Mouse (Mus musculus) urinary bladder, postnatal 14 days (tissue): ENCODE results near the gene Mrpl46.
A peak's percentile ranks its signal among the peaks of the same experiment; 100 is the strongest.

Source experiments
- DNase-seq: peaks from one replicate; pipeline ENCODE4 v3.0.0; 2021; ENCODE audit warnings: low spot score

Gene Mrpl46

DNA sequence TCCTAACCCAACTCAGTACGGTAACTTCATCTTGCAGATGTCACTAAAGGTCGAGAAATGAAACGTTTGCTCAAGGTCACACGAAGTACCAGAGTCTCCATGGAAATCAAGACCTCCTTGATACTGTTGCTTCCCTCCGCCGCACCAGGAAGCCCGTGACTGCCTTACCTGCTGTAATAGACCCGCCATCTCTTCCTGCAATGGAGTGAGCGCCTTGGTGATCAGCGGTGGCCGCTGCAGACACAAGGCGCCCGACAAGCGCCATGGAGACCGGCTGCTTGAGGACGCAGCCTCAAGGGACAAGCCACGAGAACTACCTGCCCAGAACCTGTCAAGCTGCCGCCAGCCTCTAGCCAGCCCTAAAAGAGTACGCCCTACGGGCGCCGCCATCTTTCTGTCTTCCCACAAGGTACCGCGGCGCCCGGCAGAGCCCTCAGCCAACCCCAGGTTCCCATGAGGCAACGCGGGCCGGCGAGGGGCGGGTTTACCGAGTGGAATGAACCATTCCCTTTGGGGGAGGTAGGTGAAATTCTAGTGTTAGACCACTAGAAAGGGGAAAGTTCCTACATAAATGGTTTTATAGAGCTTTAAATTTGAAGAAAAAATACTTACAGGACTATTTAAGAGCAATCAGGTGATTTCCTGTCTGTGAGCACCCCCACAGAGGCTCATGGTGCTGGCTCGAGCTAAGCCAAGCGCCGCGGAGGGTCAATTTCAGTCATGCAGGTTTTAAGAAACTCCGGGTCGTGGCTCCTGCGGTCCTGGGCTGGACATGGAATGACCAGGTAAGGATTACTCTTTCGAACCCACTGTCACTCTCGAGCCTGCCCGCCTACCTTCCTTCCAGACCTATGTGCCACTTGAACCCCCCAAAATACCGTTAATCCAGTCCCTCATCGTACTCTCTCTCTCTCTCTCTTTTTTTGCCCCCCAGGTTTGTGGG is at the start of gene Mrpl46, which contains the start of gene Mrps11:
Gene Mrpl46 (minus strand): TSS at position 893 of the 943 bp plus-strand sequence.
Gene Mrps11 (plus strand): TSS at position 481 of the 943 bp plus-strand sequence.
- DNase-seq, result peak; percentile 87

DNA sequence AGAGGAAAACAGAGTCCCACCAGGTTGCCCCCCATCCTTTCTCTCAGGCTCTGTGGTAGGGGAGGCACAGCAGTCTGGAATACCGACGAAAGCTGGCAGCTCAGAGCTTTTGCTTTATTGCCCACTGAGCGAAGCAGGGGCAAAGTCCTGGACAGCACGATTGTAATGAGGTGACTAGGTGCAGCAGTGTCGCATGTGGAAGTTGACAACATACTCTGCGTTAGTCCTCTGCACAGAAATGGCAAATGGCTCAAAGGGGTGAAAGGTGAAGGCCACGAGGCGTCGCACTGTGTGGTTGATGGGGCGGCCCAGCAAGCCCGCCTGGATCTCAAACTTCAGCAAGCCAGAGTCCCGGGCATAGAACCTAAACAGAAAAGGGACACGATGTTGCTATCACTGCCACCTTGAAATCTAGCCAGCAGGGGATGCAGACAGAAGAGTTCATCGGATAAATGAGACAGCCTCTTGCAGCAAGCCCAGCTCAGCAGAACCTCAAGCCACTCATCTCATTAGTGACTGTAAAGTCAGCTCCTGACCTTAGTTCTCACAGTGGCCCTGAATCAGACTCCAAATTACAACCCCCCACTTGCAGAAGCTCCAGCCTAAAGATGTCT is 44.5 kb upstream of the Mrpl46 start:
- DNase-seq, result no peak

DNA sequence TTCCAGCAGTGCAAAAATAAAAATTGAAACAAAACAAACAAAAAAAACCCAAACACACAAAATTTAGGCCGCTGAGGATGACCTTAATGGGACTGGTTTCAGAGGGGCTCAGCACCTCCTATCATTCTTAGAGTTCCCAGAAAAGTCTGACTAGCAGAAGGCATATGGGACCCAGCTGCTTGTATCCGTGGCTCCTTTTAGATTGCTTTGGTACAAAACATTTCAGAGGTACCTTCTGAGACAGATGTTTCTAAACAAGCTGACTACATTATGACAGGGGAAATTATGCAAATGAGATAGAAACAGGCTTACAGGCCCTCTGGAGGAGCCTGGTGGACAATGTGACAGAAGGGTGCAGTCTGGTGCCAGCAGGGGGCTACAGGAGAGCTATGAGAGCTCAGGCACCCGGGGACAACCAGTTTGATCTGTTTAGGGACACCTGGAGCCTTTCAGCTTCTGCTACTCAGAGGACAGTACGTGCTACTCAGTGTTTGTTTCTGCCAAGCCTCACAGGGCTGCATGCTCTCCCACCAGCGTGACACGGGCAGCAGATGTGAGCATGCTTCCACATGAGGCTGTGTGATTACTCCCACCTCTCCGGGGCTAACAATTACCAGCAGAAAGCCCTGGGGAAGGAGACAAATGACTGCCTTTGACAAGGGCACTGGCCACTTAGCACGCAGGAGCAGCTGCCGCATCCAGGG is 43.5 kb upstream of the Mrpl46 start:
- DNase-seq, result no peak

DNA sequence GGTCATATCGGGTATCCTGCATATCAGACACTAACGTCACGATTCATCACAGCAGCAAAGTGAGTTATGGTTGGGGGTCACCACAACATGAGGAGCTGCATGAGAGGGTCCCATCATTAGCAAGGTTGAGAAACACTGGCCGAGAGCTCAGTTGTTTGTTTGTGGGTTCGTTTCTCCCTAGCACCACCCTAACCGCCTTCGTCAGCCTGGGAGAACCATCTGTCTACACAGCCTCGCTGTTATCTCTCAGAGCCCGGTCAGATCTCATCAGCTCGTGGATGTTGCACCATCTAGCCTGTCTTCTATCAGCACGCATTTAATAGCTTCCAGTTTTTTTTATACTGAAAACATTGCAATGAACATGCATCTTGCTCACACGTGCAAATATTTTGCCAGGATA is 35.0 kb upstream of the Mrpl46 start:
- DNase-seq, result no peak

DNA sequence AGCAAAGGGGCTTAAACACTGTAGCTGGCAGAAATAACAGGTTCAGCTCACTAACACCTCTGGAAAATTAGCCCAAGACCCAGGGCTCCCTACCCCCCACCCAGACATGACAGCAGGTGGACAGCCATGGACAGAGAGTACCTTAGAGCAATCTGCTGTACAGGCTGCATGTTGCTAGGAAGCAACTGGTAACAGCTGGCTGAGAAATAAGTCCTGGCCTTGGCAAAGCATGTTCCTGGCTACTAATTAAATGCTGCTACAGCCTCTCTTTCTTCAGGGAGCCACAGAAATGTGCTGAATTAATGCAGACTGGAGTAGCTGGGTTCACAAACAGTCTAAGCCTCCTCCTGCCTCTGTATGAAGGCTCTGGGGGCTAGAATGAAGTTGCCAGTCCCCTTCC is 31.4 kb upstream of the Mrpl46 start:
- DNase-seq, result no peak

DNA sequence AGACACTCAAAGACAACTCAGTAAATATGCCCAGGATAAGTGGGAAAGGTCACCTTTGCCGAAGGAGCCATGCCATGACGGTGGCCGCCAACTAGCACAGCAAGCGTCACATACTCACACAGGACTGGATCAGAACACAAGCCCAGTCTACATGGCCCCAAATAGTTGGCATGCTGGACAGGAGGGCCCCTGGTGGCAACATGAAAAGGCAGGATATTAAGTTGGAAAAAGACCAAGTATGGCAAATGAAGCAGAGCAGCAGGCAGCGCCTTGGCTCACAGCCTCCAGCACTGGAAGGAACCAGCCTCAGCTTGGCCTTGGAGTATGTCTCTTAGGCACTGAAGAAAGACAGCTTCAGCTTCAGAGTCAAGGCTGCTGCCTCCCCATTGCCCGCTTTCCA is 30.5 kb upstream of the Mrpl46 start:
- no peak for DNase-seq

DNA sequence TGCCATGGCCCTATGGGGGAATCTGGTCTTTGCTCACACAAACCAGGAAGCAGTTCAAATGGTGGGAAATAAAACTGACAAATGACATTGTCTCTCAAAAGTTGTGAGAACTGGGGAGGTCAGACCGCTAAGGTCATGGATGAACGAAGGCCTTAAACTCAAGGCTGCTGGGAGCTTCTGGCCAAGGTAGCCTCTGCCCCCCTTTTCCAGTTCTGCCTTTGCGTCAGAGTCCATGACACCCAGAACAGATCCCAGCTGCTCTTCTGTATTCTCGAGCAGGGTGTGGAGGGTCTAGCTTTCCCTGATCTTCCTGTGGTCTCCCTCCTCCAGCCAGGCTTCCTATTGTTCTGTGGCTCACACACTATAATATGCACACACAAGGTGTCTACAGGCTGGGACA is 23.9 kb upstream of the Mrpl46 start:
- no peak for DNase-seq

DNA sequence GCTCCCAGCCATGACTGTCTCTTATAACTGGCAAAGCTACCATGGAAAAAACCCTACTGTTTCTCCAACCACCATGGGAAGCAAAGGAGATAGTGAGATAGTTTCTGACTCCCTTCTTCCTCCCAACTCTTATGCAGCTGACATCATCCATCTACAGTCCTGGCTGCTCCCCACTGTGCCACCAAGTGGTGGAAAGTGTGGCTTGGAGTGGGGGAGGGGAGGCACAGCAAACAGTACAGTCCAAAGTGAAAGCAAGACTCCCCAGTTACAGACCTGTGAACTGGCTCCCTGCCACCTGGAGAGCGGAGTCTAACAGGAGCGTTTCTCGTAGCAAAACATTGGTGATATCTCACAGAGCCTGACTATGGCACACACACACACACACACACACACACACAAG is 20.5 kb upstream of the Mrpl46 start:
- DNase-seq, result peak; percentile 15

DNA sequence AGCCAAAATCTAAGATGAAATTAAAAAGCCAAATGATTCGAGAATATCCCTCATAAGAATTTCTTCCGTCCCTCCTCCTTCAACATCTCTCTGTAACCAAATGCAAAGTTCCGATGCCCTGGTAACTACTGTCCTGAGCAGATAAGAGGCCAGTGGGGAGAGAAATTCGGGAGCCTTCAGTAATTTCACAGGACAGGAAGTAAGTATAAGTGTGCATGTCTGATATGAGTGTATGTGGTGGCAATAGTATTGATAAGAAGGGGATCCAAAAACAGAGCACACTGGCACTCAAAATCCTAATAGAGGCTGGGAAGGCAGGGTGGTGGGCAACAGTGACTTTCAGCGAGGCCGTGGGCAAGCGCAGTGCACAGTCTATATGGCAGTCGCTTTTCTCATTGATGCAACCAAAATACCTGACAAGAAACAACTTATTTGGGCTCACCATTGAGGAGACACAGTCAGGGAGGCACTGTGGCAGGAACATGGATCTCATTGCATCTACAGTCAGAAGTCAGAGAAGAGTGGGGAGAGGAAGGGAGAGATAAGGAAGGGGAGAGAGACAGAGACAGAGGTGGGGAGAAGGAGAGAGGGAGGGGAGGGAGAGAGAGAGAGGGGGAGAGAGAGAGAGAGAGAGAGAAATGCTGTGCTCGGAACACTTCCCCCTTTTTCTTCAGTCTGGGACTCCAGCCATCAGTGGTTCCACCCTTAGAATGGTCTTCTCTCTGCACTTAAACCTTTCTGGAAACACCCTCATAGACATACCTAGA is 16.6 kb upstream of the Mrpl46 start:
- DNase-seq, result no peak

DNA sequence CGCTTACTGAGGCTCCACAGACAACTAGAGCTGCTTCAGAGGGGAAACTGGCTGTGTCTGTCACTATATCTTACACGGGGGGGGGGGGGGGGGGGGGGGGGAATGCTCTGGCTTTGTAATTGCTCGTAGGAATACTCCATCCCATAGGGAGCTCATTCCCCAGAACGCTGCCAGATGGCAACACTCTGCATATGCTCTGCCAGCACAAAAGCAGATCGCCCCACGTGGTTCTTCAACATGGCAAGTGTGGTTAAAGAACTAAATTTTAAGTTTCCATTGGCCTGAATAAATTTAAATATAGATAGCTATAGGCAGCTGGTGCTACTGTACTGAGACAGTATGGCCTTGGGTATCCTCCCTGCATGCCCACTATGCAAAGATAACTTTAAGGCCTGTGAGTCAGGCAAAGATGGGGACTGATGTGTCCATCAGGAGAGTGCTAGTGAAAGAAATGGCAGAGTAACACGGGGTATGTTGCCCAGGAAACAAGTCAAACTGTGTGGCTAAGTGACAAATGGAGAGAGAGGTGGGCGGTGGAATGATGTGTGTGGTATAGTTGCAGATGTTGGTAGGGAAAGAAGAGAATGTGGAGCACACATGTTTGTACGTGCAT is 14.6 kb upstream of the Mrpl46 start:
- no peak for DNase-seq

DNA sequence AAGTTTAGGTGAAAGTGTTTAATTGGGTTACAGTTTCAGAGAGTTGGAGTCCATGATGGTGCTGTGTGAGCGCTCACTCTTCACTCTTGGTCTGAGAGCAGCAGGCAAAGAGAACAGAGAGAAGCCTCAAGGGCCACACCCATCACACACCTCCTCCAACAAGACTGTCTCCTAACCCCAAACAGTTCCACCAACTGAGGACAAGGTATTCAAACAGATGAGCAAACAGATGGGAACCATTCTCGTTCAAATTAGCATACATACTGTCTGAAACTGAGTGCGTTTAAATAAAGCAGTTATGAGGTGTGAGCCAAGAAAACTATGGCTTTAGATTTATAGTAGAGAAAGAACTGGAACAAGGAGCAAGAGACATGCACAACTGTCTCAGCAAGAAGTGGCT is 13.3 kb upstream of the Mrpl46 start:
- no peak for DNase-seq

DNA sequence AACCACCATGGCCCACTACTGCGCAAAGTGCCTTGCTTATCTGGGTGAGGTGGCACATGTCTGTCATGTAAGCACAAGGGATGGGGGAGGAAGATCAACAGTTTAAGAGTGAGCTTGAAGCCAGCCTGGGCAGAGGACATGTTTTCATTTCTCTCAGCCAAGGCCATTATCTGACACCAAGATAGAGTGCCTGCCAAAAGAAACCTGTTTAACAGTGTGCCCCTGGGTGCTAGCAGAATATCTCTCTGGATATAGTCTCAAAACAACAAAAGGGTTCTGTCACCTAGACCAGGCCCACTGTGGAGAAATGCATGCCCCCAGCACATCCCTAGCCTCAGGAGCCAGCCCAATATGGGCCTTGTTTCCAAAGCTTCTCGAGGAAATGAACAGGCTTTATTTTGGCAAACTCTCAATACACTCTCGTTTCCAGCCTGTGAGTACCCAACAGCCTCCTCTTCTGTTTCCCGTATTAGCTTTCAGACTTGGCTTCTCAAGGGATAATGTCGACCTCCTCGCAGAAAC is 11.3 kb upstream of the Mrpl46 start:
- DNase-seq, result no peak

DNA sequence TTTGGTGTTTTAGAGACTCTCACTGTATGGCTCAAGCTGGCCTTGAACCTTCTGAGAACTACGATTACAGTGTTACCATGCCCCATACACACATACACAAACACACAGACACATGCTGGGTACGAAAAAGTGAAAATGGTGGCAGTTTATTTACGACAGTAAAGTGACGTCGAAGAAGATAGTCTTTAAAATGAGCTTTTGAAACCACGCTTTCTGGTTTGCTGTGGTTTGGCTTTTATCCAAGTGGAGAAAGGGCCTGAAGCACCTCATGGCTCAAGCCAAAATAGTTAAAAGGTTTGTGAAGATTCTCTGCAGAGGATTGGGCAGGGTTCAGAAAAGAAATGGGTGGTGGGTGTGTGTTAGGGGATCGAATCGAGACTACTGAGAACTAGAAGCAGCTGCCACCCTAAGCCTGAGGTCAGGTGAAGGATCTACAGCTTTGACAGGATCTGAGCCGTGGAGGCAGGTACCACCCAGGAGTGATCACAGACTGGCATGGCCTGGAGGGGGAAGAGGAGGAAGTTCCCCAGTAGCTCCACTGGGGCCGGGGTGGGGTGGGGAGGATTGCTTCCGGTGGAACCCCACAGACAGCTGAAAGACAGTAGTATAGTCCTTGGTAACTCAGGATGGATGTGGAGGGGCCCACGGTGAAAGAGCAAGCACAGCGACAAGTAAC is 10.7 kb upstream of the Mrpl46 start:
- DNase-seq, result no peak

DNA sequence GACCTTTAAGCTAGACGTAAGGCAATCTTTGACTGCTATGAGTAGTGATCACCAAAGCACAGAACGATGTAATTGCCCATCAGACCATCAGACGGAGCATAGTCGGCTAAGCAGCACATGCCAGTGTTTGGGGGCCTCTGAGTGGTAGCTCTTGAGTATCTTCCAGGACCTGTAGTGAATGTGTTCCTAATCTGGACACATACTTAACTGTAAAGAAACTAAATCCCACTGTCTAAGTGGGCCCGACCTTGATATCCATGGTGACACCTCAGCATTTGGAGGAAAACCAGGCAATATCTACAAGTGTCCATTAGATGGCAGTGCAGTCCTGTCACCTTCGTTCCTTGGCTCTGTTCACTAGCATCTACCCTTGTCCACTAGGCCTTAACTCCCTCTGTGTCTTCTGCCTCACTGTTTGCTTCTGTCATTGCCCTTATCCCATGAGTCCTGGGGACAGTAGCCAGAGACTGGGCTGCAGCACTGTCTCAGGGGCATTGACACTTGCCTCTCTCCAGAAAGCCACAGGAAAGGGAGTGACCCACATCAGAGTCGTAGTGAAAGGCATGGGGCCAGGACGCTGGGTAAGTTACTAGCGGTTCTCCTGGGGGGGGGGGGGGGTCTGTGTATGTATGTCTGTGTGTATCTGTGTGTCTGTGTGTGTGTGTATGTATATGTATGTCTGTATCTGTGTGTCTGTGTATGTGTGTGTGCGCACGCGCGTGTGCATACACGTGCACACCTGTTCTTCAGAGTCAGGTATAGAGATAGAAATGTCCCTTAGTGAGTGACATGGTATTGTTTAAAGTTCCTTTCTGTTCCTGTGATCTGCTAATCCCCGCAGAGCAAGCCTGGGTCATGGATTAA is 8.3 kb upstream of the Mrpl46 start:
- peak; percentile 29 for DNase-seq

DNA sequence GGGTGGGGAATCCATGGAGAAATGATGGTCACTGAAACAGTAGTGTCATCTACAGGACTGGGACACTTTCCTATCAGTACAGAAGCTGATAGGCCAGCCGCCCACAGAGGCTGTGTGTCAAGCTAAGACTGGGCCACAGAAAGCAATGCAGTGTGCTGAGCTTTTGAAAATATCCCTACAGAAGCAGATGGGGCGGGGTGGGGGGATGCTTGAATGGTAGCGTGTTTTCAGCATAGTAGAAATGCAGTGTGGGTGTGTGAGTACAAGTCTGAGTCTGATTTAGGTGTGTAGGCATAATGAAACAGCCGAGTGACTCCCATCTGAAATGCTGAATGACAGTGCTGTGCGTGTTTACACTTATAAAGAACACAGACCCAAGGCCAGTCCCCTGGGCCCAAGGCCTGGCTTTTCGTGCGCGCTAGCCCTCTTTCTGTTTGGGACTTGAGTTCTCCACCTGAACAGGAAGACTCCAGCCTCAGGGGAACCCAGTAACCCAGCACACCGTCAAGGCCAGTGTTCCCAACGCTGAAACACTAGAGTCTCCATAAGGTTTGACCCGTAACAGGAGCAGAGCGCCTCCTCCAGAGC is 4.6 kb upstream of the Mrpl46 start:
- DNase-seq, result no peak

DNA sequence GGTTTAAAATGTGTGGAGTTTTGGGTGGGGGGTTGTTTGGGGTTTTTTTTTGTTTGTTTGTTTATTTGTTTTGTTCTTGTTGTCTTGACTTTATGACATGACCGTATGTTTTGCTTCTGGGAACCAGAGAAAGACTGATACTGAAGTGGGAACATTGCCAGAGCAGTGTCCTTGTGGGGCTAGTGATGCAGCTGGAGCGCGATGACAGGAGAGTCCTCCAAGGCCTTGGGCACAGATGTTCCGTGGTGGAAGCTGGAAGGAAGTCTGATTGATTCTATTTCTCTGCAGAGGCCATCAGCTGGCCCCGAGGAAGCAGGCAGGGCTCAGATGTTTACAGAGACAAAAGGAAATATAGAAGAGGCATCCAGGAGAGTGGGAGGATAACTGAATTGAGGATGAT is 2.6 kb upstream of the Mrpl46 start:
- no peak for DNase-seq

DNA sequence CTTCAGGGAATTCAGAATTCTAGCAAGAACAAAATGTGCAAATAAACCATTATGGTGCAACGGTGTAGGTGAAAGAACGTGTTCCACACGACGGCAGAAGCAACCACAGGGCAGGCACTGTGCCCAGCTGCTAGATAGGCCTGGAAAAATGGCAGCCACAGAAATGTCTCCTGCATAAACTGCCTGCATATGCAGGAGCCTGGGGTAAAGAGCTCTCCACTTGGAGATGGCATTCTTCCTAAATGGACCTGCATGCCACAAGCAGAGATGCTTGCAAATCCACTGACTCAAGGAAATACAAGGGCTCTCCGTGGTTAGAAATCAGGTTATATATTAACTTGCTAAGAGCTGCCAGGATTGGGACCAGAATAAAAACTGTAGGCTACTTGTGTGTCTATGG is 4.6 kb downstream of the Mrpl46 start:
- DNase-seq, result no peak

DNA sequence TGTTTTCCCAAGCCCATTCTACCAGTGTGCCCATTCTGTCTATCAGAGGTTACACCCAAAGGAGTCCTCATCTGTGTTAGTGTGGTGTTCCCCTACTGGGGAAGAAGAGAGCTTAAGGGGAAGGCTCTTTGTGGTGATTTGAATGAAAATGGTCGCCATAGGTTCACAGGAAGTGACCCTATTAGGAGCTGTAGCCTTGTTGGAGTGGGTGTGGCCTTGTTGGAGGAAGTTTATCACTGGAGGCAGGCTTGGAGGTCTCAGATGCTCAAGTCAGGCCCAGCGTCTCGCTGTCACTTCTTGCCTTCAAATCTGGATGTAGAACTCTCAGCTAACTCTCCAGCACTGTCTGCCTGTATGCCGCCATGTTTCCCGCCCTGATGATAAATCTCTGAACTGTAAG is 12.4 kb downstream of the Mrpl46 start:
- DNase-seq, result no peak

DNA sequence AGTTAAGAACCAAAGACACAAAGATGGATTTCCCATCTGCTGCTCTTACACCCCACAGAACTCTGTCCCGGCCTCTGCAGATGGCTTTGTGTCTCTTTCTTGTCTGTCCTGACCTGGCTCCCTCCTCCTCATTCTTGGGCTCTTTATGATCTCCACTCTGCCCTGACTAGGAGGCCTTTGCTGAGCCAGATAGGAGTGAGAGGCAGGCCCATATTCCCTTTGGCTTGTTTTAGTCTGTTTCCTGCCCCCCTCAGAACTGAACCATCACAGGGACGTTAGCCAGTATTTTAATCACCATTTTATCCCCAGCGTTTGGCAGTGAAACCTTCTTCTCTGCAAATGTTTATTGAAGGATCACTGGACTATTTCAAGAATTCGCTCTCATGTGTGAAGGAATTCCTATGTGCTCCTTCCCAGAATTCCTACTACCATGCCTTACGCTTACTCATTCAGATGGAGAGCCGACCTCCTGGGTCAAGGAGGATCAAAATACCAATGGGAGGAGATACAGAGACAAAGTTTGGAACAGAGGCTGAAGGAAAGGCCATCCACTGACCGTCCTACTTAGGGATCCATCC is 14.2 kb downstream of the Mrpl46 start:
- DNase-seq, result no peak
